Mouse (Mus musculus) naive thymus-derived CD4-positive, alpha-beta T cell, adult 2 months (primary cell): ENCODE measurements around the gene Endov.

Source experiments
- DNase-seq: peaks from one replicate; pipeline ENCODE4 v3.0.0-alpha.2; 2011; ENCODE audit warnings: low read depth

Endov gene

GRCm38 (mm10) chr11:119545741-119546495 is 54.8 kb downstream of the Endov start:
- DNase-seq, result peak; percentile 22

GRCm38 (mm10) chr11:119546496-119547182 is 55.5 kb downstream of the Endov start:
- peak; percentile 10 for DNase-seq

GRCm38 (mm10) chr11:119547183-119547921 is 56.2 kb downstream of the Endov start, which contains the start of gene Nptx1:
Gene Nptx1 (minus strand): TSS chr11:119547753.
- peak; percentile 32 for DNase-seq

GRCm38 (mm10) chr11:119547951-119548591 is 56.9 kb downstream of the Endov start:
- DNase-seq, result peak; percentile 11

GRCm38 (mm10) chr11:119548741-119549370 is 57.7 kb downstream of the Endov start:
- no peak for DNase-seq

GRCm38 (mm10) chr11:119549371-119549811 is 58.2 kb downstream of the Endov start:
- DNase-seq, result no peak

- no peak for DNase-seq
Observed at GRCm38 (mm10) chr11:119550546-119551335, 59.6 kb downstream of the Endov start.

- no peak for DNase-seq
Observed at GRCm38 (mm10) chr11:119551468-119551867, 60.3 kb downstream of the Endov start.

GRCm38 (mm10) chr11:119552301-119552700 is 61.2 kb downstream of the Endov start:
- no peak for DNase-seq

GRCm38 (mm10) chr11:119552902-119553802 is 62.0 kb downstream of the Endov start:
- no peak for DNase-seq

- DNase-seq, result no peak
Observed at GRCm38 (mm10) chr11:119554706-119555105, 63.6 kb downstream of the Endov start.

GRCm38 (mm10) chr11:119555170-119555569 is 64.0 kb downstream of the Endov start:
- DNase-seq, result no peak

GRCm38 (mm10) chr11:119557940-119558869 is 67.1 kb downstream of the Endov start:
- DNase-seq, result no peak

- DNase-seq, result no peak
Observed at GRCm38 (mm10) chr11:119558870-119559610, 67.9 kb downstream of the Endov start.
